Mouse (Mus musculus) kidney, embryonic 14.5 days (tissue): ENCODE measurements around the gene Hba-a1. TPM values are rescaled to one million over a fixed set of nuclear protein-coding genes. Genes with fewer than 3 reads are reported as not detected.

Experiments
- ATAC-seq: fragments of 200-750 bp; cut with Nextera tagmentation; 2 replicates; pipeline ENCODE4 v1.8.0; 2017; ENCODE audit warnings: moderate number of reproducible peaks, mild to moderate bottlenecking, moderate TSS enrichment, moderate library complexity; ENCODE audit not compliant: low FRiP score, low TSS enrichment
- H3K27ac ChIP-seq: fragments of 300-500 bp; sonication (generic); 2 replicates; pipeline ENCODE4 v1.5.1; 2014; ENCODE audit warnings: low read depth, mild to moderate bottlenecking, low read length, moderate library complexity, mixed read lengths
- H3K27me3 ChIP-seq: fragments of 300-500 bp; sonication (generic); 2 replicates; pipeline ENCODE4 v1.6.1; 2014; ENCODE audit warnings: mild to moderate bottlenecking, low read length; ENCODE audit not compliant: control insufficient read depth, insufficient read depth
- H3K36me3 ChIP-seq: fragments of 300-500 bp; sonication (generic); 2 replicates; pipeline ENCODE4 v1.6.1; 2014; ENCODE audit warnings: low read length, mixed read lengths; ENCODE audit not compliant: control insufficient read depth, insufficient read depth
- H3K4me1 ChIP-seq: fragments of 300-500 bp; sonication (generic); 2 replicates; pipeline ENCODE4 v1.6.1; 2014; ENCODE audit warnings: low read length, mixed read lengths; ENCODE audit not compliant: control insufficient read depth, insufficient read depth
- H3K4me2 ChIP-seq: fragments of 300-500 bp; sonication (generic); replicated peaks from 2 replicates; pipeline ENCODE4 v1.6.1; 2014; ENCODE audit warnings: low read depth, mild to moderate bottlenecking, low read length
- H3K4me3 ChIP-seq: fragments of 300-500 bp; sonication (generic); 2 replicates; pipeline ENCODE4 v1.5.1; 2014; ENCODE audit warnings: mild to moderate bottlenecking, low read length
- H3K9ac ChIP-seq: fragments of 300-500 bp; sonication (generic); 2 replicates; pipeline ENCODE4 v1.6.1; 2014; ENCODE audit warnings: low read depth, mild to moderate bottlenecking, low read length, moderate library complexity
- H3K9me3 ChIP-seq: fragments of 300-500 bp; sonication (generic); 2 replicates; pipeline ENCODE4 v1.6.1; 2016; ENCODE audit warnings: low read length; ENCODE audit not compliant: control insufficient read depth
- WGBS: fragments of 180-500 bp; shearing (Covaris S2); extraction: QIAGEN DNeasy Blood & Tissue Kit; methylation state at CpG from one replicate; pipeline ENCODE4 v1.1.7; 2014; 5-methylcytosine and 5-hydroxymethylcytosine counted together
- polyA plus RNA-seq: library from polyadenylated mRNA; unstranded; fragments of >200 nt; fragmentation: Nextera tagmentation; extraction: Ambion mirVana; gene quantifications from 2 replicates; pipeline ENCODE4 v1.2.1, GENCODE M21; 2014

Hba-a1 gene
- polyA plus RNA-seq, 1 experiment from 2014 or later, result 2,705 TPM

DNA sequence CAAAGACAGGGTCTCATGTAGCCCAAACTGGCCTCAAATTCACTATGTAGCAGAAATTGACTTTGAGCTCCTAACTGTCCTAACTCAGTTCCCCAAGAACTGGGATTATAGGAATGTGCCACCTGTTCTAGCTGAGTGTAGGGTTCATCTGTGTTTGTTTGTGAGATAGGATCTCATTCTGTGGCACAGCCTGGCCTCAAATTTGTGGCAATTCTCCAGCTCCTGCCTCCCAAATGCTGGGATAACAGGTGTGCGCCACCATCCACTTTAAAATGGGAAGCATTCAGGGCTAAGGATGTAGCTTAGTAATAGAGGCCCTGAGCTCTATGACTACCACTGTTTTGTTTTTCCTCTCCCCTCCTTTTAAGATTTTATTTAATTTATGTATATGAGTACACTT is 30.2 kb upstream of the Hba-a1 start:
- Histone ChIP-seq H3K4me2 (no peak overlapping the region), H3K27ac (no peak overlapping the region), H3K9ac (no peak overlapping the region), H3K27me3 (no peaks in the 10 kb centered on the region), H3K9me3 (no peaks in the 10 kb centered on the region), H3K4me1 (no peaks in the 10 kb centered on the region), H3K4me3 (no peak overlapping the region), H3K36me3 (peaks cover 38% of the 10 kb centered on the region)
- no peak for ATAC-seq
- WGBS, result 96% methylated on average over 1 of the region's 1 CpGs

- 90% methylated on average over 1 of the region's 1 CpGs for WGBS
- no peaks in the 10 kb centered on the region for H3K27me3 ChIP-seq
These were observed 27.2 kb upstream of the Hba-a1 start for GRCm38 (mm10) chr11:32256146-32256545.

DNA sequence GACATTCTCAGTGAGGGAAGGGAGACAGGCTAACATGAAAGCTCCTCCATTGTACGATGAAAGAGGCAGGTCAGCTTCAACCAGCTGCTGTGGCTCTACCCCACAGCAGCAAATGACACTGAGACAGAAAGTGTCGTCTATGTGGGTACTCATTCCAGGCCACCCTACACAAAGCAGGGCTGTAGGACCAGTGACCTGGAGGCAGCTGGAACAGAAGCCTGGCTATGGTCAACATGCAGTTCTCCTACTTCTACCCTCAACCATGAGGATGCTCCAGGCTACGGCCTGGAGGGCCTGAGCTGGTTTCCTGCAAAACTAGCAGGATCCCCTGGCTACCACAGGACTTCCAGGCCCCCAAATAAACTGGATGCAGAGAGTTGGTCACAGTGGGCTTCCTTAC is 26.7 kb upstream of the Hba-a1 start:
- no peak overlapping the region for H3K4me3 ChIP-seq
- no peaks in the 10 kb centered on the region for H3K27me3 ChIP-seq
- no peak overlapping the region for H3K27ac ChIP-seq
- H3K36me3 ChIP-seq, result peaks cover 33% of the 10 kb centered on the region
- WGBS, result 87% methylated on average over 3 of the region's 3 CpGs
- H3K4me1 ChIP-seq, result no peaks in the 10 kb centered on the region
- H3K9ac ChIP-seq, result no peak overlapping the region
- H3K4me2 ChIP-seq, result no peak overlapping the region
- no peaks in the 10 kb centered on the region for H3K9me3 ChIP-seq
- no peak for ATAC-seq

More at GRCm38 (mm10) chr11:32256146-32256545, 27.2 kb upstream of the Hba-a1 start:
- no peaks in the 10 kb centered on the region for H3K9me3 ChIP-seq
- H3K4me1 ChIP-seq, result no peaks in the 10 kb centered on the region
- H3K27ac ChIP-seq, result no peak overlapping the region
- ATAC-seq, result no peak
- no peak overlapping the region for H3K4me2 ChIP-seq
- H3K9ac ChIP-seq, result no peak overlapping the region
- H3K4me3 ChIP-seq, result no peak overlapping the region
- peaks cover 35% of the 10 kb centered on the region for H3K36me3 ChIP-seq

- no peak overlapping the region for H3K4me2 ChIP-seq
- no peaks in the 10 kb centered on the region for H3K27me3 ChIP-seq
- WGBS, result 64% methylated on average over 10 of the region's 10 CpGs
- no peak overlapping the region for H3K9ac ChIP-seq
- H3K4me1 ChIP-seq, result 0 out of 2 replicates have a peak, but pooled peaks cover 3% of the 10 kb centered on the region
- H3K27ac ChIP-seq, result no peak overlapping the region
- ATAC-seq, result peak; percentile 52
- H3K9me3 ChIP-seq, result no peaks in the 10 kb centered on the region
- H3K36me3 ChIP-seq, result peaks cover 11% of the 10 kb centered on the region
- H3K4me3 ChIP-seq, result no peak overlapping the region
These were observed 20.5 kb upstream of the Hba-a1 start for GRCm38 (mm10) chr11:32262674-32263415.

- Histone ChIP-seq H3K4me2 (no peak overlapping the region), H3K9me3 (no peaks in the 10 kb centered on the region), H3K9ac (no peak overlapping the region), H3K4me1 (0 out of 2 replicates have a peak, but pooled peaks cover 7% of the 10 kb centered on the region), H3K27ac (no peak overlapping the region), H3K27me3 (no peaks in the 10 kb centered on the region), H3K36me3 (peaks cover 9% of the 10 kb centered on the region), H3K4me3 (no peak overlapping the region)
- 87% methylated on average over 3 of the region's 3 CpGs for WGBS
- ATAC-seq, result no peak
These were observed 18.1 kb upstream of the Hba-a1 start for GRCm38 (mm10) chr11:32265117-32265738.

DNA sequence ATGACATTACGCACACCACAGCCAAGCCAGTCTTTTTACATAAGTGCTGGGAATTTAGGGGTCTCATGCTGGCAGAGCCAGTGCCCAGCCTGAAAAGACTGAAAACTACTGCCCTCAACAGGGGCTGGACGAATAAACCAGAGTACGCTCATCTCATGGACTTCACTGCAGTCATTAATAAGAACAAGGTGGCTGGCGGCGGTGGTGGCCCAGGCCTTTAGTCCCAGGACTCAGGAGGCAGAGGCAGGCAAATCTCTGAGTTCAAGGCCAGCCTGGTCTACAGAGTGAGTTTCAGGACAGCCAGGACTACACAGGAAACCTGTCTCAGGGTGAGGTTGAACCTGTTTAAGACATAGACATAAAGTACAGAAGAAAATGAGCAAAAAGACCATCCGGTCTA is 17.1 kb upstream of the Hba-a1 start:
- H3K9me3 ChIP-seq, result no peaks in the 10 kb centered on the region
- no peak overlapping the region for H3K9ac ChIP-seq
- 93% methylated on average over 6 of the region's 6 CpGs for WGBS
- H3K4me3 ChIP-seq, result no peak overlapping the region
- H3K27ac ChIP-seq, result no peak overlapping the region
- 0 out of 2 replicates have a peak, but pooled peaks cover 7% of the 10 kb centered on the region for H3K4me1 ChIP-seq
- H3K36me3 ChIP-seq, result no peaks in the 10 kb centered on the region
- H3K27me3 ChIP-seq, result no peaks in the 10 kb centered on the region
- no peak overlapping the region for H3K4me2 ChIP-seq
- no peak for ATAC-seq

DNA sequence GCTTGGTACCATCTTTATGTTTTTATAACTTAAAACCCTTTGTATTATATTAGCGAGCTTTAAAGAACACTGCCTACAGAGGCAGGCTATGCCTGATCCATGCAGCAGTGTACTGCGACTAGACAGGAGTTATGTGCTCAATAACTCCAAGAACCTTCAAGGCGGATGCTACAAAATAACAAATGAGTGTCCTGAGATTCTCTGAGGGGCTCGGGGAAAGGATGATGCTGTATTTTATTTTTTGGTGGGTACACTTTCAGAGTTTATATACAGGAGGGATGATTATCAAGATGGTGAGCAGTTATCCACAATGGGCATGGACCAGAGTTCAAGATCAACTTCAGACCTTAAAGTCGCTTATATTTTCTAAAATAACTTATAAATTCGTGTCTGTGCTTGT is 16.5 kb upstream of the Hba-a1 start:
- ATAC-seq, result no peak
- H3K9me3 ChIP-seq, result no peaks in the 10 kb centered on the region
- 0 out of 2 replicates have a peak, but pooled peaks cover 7% of the 10 kb centered on the region for H3K4me1 ChIP-seq
- H3K27me3 ChIP-seq, result 0 out of 2 replicates have a peak, but pooled peaks cover 2% of the 10 kb centered on the region
- H3K36me3 ChIP-seq, result no peaks in the 10 kb centered on the region
- WGBS, result 24% methylated on average over 6 of the region's 6 CpGs
- H3K4me2 ChIP-seq, result peak overlapping the region; percentile 62
- peak overlapping the region; percentile 84 for H3K27ac ChIP-seq
- peak overlapping the region; percentile 61 for H3K4me3 ChIP-seq
- H3K9ac ChIP-seq, result peak overlapping the region; percentile 81

DNA sequence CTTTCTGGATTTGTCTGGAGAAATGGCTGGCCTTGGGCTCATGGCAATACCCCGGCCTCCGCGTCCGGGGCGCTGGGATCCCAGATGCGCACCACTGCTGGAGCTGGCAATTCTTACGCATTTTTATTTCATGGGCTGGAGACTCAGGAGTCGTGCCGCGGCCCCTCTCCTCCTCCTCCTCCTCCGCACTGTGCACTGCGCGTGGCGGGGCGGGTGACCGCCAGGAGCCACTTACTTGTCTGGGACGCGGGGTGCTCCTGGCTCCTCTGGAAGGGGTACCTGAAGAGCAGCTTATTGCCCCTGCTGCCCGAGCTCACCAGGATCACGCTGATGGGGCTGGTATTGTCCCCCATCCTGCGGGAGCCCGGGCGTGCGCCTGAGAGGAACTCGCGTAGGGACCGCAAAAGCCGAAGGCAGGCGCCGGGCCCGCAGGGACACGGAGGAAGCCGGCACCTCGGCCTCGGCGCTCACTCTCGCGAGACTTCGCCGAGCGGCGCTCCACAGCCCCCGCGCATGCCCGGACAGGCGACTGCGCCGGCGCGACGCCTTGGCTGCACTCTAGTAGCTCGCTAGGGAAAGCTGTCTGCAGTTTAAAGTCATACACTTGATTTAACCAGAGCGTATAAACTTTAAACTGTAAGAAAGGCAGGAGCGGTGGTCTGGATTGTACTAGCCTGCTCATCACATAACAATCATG is 16.0 kb upstream of the Hba-a1 start, which contains the start of gene Nprl3:
Gene Nprl3 (minus strand): TSS at position 520 of the 697 bp plus-strand sequence.
- no peaks in the 10 kb centered on the region for H3K9me3 ChIP-seq
- ATAC-seq, result peak; percentile 99
- 0 out of 2 replicates have a peak, but pooled peaks cover 7% of the 10 kb centered on the region for H3K4me1 ChIP-seq
- H3K4me2 ChIP-seq, result peak within 1 kb of the TSS; percentile 62
- peak within 1 kb of the TSS; percentile 84 for H3K27ac ChIP-seq
- peak within 1 kb of the TSS; percentile 81 for H3K9ac ChIP-seq
- no peaks in the 10 kb centered on the region for H3K36me3 ChIP-seq
- peak within 1 kb of the TSS; percentile 61 for H3K4me3 ChIP-seq
- 0 out of 2 replicates have a peak, but pooled peaks cover 2% of the 10 kb centered on the region for H3K27me3 ChIP-seq
- under 1% methylated on average over 54 of the region's 54 CpGs for WGBS
